Mouse (Mus musculus) ES-Bruce4 (cell line): ENCODE data around the gene Cdkal1.

Source experiments
- CTCF ChIP-seq: IDR thresholded peaks from one replicate; pipeline ENCODE4 v1.8.1; 2011; ENCODE audit warnings: low read depth, low read length
- POLR2A ChIP-seq: IDR thresholded peaks from one replicate; pipeline ENCODE4 v1.8.1; 2011; ENCODE audit warnings: low read length; ENCODE audit not compliant: insufficient read depth

DNA sequence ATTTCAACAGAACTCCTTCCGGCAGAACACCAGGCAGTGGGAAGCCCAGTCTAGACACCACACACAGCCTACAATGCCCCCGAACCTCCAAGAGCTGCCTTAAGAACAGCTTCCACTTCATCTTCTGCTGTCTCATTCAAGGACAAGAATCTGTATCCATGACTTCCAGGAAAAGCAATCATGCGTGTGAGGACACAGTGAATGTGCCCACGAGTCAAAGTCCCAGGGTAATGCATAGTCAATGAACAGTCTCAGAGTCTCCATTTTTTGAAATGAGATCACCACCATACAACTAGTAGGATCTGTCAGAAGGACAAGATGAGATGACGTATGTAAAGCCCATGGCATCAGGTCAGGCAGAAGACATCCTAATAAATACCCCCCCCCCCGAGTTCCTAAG, 51.4 kb downstream of the Cdkal1 start:
- TF ChIP-seq POLR2A = no peak
- TF ChIP-seq CTCF = no peak
